Mouse (Mus musculus): Measurements from ENCODE around the gene Prkcg.

GRCm38 (mm10) chr7:3320856-3321255 lies 31.9 kb downstream of the Prkcg start:
- TF ChIP-seq CTCF (IDR thresholded peaks at IDR 0.05; ENCODE audit: extremely low read depth, insufficient read depth, low read length) (no peak), POLR2A (IDR thresholded peaks at IDR 0.05; ENCODE audit: extremely low read depth, insufficient read depth, low read length) (no peak)

Measured in cortical plate, adult 2 months (tissue).